Mouse (Mus musculus): ENCODE measurements around the gene Zup1. TPM values are rescaled to one million over a fixed set of nuclear protein-coding genes. Genes with fewer than 3 reads are reported as not detected.

Gene Zup1
- total RNA-seq, 1 experiment = 14.2 TPM

- H3K9me3 ChIP-seq (ENCODE audit: control insufficient read depth, insufficient read depth, low read depth, low read length) = no peaks in the 10 kb centered on the region
- no peak for TF ChIP-seq MAFK (IDR thresholded peaks at IDR 0.05; ENCODE audit: insufficient read depth, low read depth, low read length)
- TF ChIP-seq ZC3H11A (IDR thresholded peaks at IDR 0.05; ENCODE audit: borderline replicate concordance, low read depth, low read length) = no peak
- no peak for TF ChIP-seq CHD2 (IDR thresholded peaks at IDR 0.05; ENCODE audit: low read depth, low read length)
- no peak for TF ChIP-seq ZNF384 (IDR thresholded peaks at IDR 0.05; ENCODE audit: low read depth, low read length)
- no peak for TF ChIP-seq HCFC1 (IDR thresholded peaks at IDR 0.05; ENCODE audit: borderline replicate concordance, insufficient read depth, low read length)
- H3K9ac ChIP-seq (ENCODE audit: insufficient read depth, low read depth, low read length, poor library complexity, severe bottlenecking) = no peak overlapping the region
- no peak for DNase-seq (ENCODE audit: low read depth, low spot score)
- peaks cover 0 to 2% of the 10 kb centered on the region in 2 experiments; a peak in 1 of 4 replicates for H3K4me1 ChIP-seq (ENCODE audit: control insufficient read depth in 2 of 2, insufficient read depth in 2 of 2, low read length in 2 of 2, poor library complexity in 1 of 2)
- H3K27ac ChIP-seq (ENCODE audit: insufficient read depth, low read depth, low read length, poor library complexity, severe bottlenecking) = no peak overlapping the region
- in situ Hi-C loops (cut with MboI; ENCODE audit: low sequenced_read_pairs in 2 of 2, unreplicated experiment in 2 of 2) = no loop called here
- no peak overlapping the region for H3K4me3 ChIP-seq (ENCODE audit: insufficient read depth in 1 of 2, low read depth in 1 of 2, low read length in 2 of 2, poor library complexity in 1 of 2, severe bottlenecking in 1 of 2)
- no peaks in the 10 kb centered on the region for H3K36me3 ChIP-seq (ENCODE audit: control insufficient read depth, insufficient read depth, low read length, poor library complexity, severe bottlenecking)
Measured at GRCm38 (mm10) chr10:33872672-33873398, 78.2 kb downstream of the Zup1 start.

GRCm38 (mm10) chr10:33870441-33870840, 80.6 kb downstream of the Zup1 start:
- Histone ChIP-seq H3K4me3 (ENCODE audit: insufficient read depth in 1 of 2, low read depth in 1 of 2, low read length in 2 of 2, poor library complexity in 1 of 2, severe bottlenecking in 1 of 2) (no peak overlapping the region), H3K9me3 (ENCODE audit: control insufficient read depth, insufficient read depth, low read depth, low read length) (no peaks in the 10 kb centered on the region), H3K36me3 (ENCODE audit: control insufficient read depth, insufficient read depth, low read length, poor library complexity, severe bottlenecking) (no peaks in the 10 kb centered on the region), H3K4me1 (ENCODE audit: control insufficient read depth in 2 of 2, insufficient read depth in 2 of 2, low read length in 2 of 2, poor library complexity in 1 of 2) (peaks cover 0 to 2% of the 10 kb centered on the region in 2 experiments; a peak in 1 of 4 replicates), H3K9ac (ENCODE audit: insufficient read depth, low read depth, low read length, poor library complexity, severe bottlenecking) (no peak overlapping the region), H3K27ac (ENCODE audit: insufficient read depth, low read depth, low read length, poor library complexity, severe bottlenecking) (no peak overlapping the region)
- TF ChIP-seq HCFC1 (IDR thresholded peaks at IDR 0.05; ENCODE audit: borderline replicate concordance, insufficient read depth, low read length) (no peak), MAFK (IDR thresholded peaks at IDR 0.05; ENCODE audit: insufficient read depth, low read depth, low read length) (no peak), ZC3H11A (IDR thresholded peaks at IDR 0.05; ENCODE audit: borderline replicate concordance, low read depth, low read length) (no peak), CHD2 (IDR thresholded peaks at IDR 0.05; ENCODE audit: low read depth, low read length) (no peak), ZNF384 (IDR thresholded peaks at IDR 0.05; ENCODE audit: low read depth, low read length) (no peak)
- DNase-seq (ENCODE audit: low read depth, low spot score) = no peak
- in situ Hi-C loops (cut with MboI; ENCODE audit: low sequenced_read_pairs in 2 of 2, unreplicated experiment in 2 of 2) = no loop called here

Other genes with a start within 250 kb of the Zup1 start
- gene Sult3a2, start 164.6 kb downstream of the Zup1 start, total RNA-seq (2012; rRNA removed) = not detected in 2 replicates
- not detected in 2 replicates for gene Sult3a1, start 93.5 kb downstream of the Zup1 start, total RNA-seq (2012; rRNA removed)
- gene Rsph4a, start 46.2 kb downstream of the Zup1 start, total RNA-seq (2012; rRNA removed) = 1.7 and 2.0 TPM in 2 replicates
- 106 and 149 TPM in 2 replicates for gene Rwdd1, start 68.4 kb upstream of the Zup1 start, total RNA-seq (2012; rRNA removed)
- gene Trappc3l, start 86.3 kb upstream of the Zup1 start, total RNA-seq (2012; rRNA removed) = not detected in 2 replicates
- gene Calhm4, start 93.0 kb upstream of the Zup1 start, total RNA-seq (2012; rRNA removed) = 0.04 TPM in 1 of 2 replicates, not detected in the other
- gene Calhm5, start 145.2 kb upstream of the Zup1 start, total RNA-seq (2012; rRNA removed) = 1.6 TPM in 2 replicates
- 2.1 and 2.3 TPM in 2 replicates for gene Calhm6, start 176.7 kb upstream of the Zup1 start, total RNA-seq (2012; rRNA removed)